Mouse (Mus musculus): ENCODE measurements around the gene Def8. TPM values are rescaled to one million over a fixed set of nuclear protein-coding genes. Genes with fewer than 3 reads are reported as not detected.

The Def8 gene
- polyA plus RNA-seq, 1 experiment from 2014 or later, result 11.7 TPM

GRCm38 (mm10) chr8:123497699-123498098 is 74.4 kb downstream of the Def8 start:
- H3K36me3 ChIP-seq (replicated peaks), result peaks cover 91% of the 10 kb centered on the region
- WGBS (ENCODE audit: insufficient replicate concordance), result 78% methylated on average over 4 of the region's 4 CpGs

DNA sequence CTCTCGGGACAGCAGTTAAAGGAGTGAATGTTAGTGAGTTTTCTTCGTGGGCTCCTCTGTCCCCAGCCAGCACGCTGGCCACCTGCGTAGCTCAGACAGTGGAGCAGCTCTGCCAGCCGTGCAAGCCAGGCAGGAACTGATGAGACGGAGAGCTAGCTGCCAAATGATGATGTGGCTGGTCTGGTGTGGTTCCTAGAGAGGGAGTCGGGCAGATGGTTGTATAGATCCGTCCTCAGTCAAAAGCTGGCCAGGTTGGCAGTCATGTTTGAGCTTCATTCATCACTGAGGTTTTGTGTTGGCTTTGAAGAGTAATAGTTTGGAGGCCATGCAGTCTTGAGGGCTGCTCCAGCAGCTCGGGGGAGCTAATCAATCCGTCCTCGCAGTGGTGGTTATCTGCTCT is 75.6 kb downstream of the Def8 start:
- Histone ChIP-seq H3K4me2 (no peak overlapping the region), H3K4me3 (replicated peaks) (no peak overlapping the region), H3K9ac (no peak overlapping the region), H3K27ac (replicated peaks) (no peak overlapping the region), H3K27me3 (no peaks in the 10 kb centered on the region), H3K9me3 (replicated peaks) (no peaks in the 10 kb centered on the region), H3K36me3 (replicated peaks) (peaks cover 91% of the 10 kb centered on the region), H3K4me1 (replicated peaks) (no peaks in the 10 kb centered on the region; the same call in 1 of the 2 replicates)
- 64% methylated on average over 11 of the region's 11 CpGs for WGBS (ENCODE audit: insufficient replicate concordance)
- no peak for ATAC-seq (ENCODE audit: insufficient read depth)

More at GRCm38 (mm10) chr8:123497699-123498098, 74.4 kb downstream of the Def8 start:
- no peaks in the 10 kb centered on the region for H3K9me3 ChIP-seq (replicated peaks)
- H3K4me3 ChIP-seq (replicated peaks), result no peak overlapping the region
- H3K9ac ChIP-seq, result no peak overlapping the region
- H3K27me3 ChIP-seq, result no peaks in the 10 kb centered on the region
- ATAC-seq (ENCODE audit: insufficient read depth), result no peak
- H3K27ac ChIP-seq (replicated peaks), result no peak overlapping the region
- H3K4me1 ChIP-seq (replicated peaks), result no peaks in the 10 kb centered on the region; the same call in 1 of the 2 replicates
- H3K4me2 ChIP-seq, result no peak overlapping the region

DNA sequence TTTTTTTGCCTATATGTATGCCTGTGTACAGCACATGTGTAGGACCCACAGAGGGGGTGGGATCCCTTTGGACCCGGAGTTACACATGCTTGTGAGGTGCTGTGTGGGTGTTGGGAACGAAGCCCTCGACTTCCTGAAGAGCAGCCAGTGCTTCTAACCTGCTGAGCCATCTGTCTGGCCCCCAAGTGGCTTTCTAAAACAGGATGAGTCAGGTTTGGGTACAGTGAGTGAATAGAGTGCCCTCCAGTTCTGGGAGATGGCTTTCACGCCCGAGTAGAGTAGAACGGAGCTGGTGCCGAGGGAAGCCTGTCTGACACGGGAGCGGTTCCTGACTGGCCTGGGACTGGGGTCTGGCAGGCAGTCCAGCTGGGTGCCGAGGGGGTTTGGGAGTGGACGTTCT is 76.2 kb downstream of the Def8 start:
- WGBS (ENCODE audit: insufficient replicate concordance), result 87% methylated on average over 11 of the region's 11 CpGs
- Histone ChIP-seq H3K27me3 (no peaks in the 10 kb centered on the region), H3K9me3 (replicated peaks) (no peaks in the 10 kb centered on the region), H3K4me2 (no peak overlapping the region), H3K4me1 (replicated peaks) (no peaks in the 10 kb centered on the region; the same call in 1 of the 2 replicates), H3K4me3 (replicated peaks) (no peak overlapping the region), H3K36me3 (replicated peaks) (peaks cover 91% of the 10 kb centered on the region), H3K27ac (replicated peaks) (no peak overlapping the region), H3K9ac (no peak overlapping the region)
- no peak for ATAC-seq (ENCODE audit: insufficient read depth)

GRCm38 (mm10) chr8:123502192-123502591 is 78.9 kb downstream of the Def8 start:
- Histone ChIP-seq H3K4me3 (replicated peaks) (no peak overlapping the region), H3K9ac (no peak overlapping the region), H3K36me3 (replicated peaks) (peaks cover 77% of the 10 kb centered on the region), H3K4me2 (no peak overlapping the region), H3K27me3 (no peaks in the 10 kb centered on the region), H3K9me3 (replicated peaks) (no peaks in the 10 kb centered on the region), H3K4me1 (replicated peaks) (no peaks in the 10 kb centered on the region; the same call in 1 of the 2 replicates), H3K27ac (replicated peaks) (no peak overlapping the region)
- 80% methylated on average over 5 of the region's 5 CpGs for WGBS (ENCODE audit: insufficient replicate concordance)
- ATAC-seq (ENCODE audit: insufficient read depth), result no peak

- 85% methylated on average over 6 of the region's 6 CpGs for WGBS (ENCODE audit: insufficient replicate concordance)
- H3K4me2 ChIP-seq, result no peak overlapping the region
- H3K9ac ChIP-seq, result no peak overlapping the region
- no peak overlapping the region for H3K27ac ChIP-seq (replicated peaks)
- no peaks in the 10 kb centered on the region; the same call in 1 of the 2 replicates for H3K4me1 ChIP-seq (replicated peaks)
- H3K36me3 ChIP-seq (replicated peaks), result peaks cover 73% of the 10 kb centered on the region
- H3K4me3 ChIP-seq (replicated peaks), result no peak overlapping the region
- no peaks in the 10 kb centered on the region for H3K9me3 ChIP-seq (replicated peaks)
- H3K27me3 ChIP-seq, result no peaks in the 10 kb centered on the region
- no peak for ATAC-seq (ENCODE audit: insufficient read depth)
These were observed 80.6 kb downstream of the Def8 start for GRCm38 (mm10) chr8:123503801-123504467.

GRCm38 (mm10) chr8:123504591-123505195 is 81.4 kb downstream of the Def8 start:
- Histone ChIP-seq H3K4me1 (replicated peaks) (no peaks in the 10 kb centered on the region), H3K27me3 (no peaks in the 10 kb centered on the region), H3K4me2 (no peak overlapping the region), H3K9ac (no peak overlapping the region), H3K27ac (replicated peaks) (no peak overlapping the region), H3K36me3 (replicated peaks) (peaks cover 65% of the 10 kb centered on the region), H3K9me3 (replicated peaks) (no peaks in the 10 kb centered on the region), H3K4me3 (replicated peaks) (no peak overlapping the region)
- no peak for ATAC-seq (ENCODE audit: insufficient read depth)
- WGBS (ENCODE audit: insufficient replicate concordance), result 78% methylated on average over 9 of the region's 9 CpGs

DNA sequence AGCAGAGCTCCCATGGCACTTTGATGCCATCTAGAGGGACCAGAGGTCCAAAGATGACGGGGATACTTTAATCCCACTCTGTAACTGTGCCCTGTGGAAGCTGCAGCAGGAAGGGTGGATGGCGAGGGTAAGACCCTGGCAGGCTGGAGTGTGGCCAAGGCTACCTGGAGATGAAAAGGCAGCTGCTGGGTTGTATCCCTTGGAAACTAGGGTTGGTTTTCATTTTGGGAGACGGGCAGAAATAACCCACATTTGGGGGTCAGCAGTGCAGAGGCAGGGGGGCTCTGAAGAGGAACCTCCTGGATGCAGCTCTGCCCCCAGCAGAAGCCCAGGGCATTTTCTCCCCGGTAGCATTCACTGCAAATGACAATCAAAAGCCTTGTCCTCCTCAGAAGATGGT is 81.9 kb downstream of the Def8 start:
- Histone ChIP-seq H3K4me2 (no peak overlapping the region), H3K4me1 (replicated peaks) (no peaks in the 10 kb centered on the region), H3K4me3 (replicated peaks) (no peak overlapping the region), H3K27me3 (no peaks in the 10 kb centered on the region), H3K27ac (replicated peaks) (no peak overlapping the region), H3K36me3 (replicated peaks) (peaks cover 59% of the 10 kb centered on the region), H3K9me3 (replicated peaks) (no peaks in the 10 kb centered on the region), H3K9ac (no peak overlapping the region)
- whole genome bisulfite sequencing (ENCODE audit: insufficient replicate concordance), result 76% methylated on average over 4 of the region's 4 CpGs
- no peak for ATAC-seq (ENCODE audit: insufficient read depth)

- no peaks in the 10 kb centered on the region for H3K9me3 ChIP-seq (replicated peaks)
- no peak overlapping the region for H3K27ac ChIP-seq (replicated peaks)
- no peak overlapping the region for H3K4me3 ChIP-seq (replicated peaks)
- no peak overlapping the region for H3K9ac ChIP-seq
- H3K27me3 ChIP-seq, result 0 out of 2 replicates have a peak, but pooled peaks cover 1% of the 10 kb centered on the region
- 76% methylated on average over 9 of the region's 9 CpGs for WGBS (ENCODE audit: insufficient replicate concordance)
- peaks cover 55% of the 10 kb centered on the region for H3K36me3 ChIP-seq (replicated peaks)
- no peaks in the 10 kb centered on the region for H3K4me1 ChIP-seq (replicated peaks)
- H3K4me2 ChIP-seq, result no peak overlapping the region
- ATAC-seq (ENCODE audit: insufficient read depth), result no peak
These were observed 82.4 kb downstream of the Def8 start for GRCm38 (mm10) chr8:123505695-123506094.

DNA sequence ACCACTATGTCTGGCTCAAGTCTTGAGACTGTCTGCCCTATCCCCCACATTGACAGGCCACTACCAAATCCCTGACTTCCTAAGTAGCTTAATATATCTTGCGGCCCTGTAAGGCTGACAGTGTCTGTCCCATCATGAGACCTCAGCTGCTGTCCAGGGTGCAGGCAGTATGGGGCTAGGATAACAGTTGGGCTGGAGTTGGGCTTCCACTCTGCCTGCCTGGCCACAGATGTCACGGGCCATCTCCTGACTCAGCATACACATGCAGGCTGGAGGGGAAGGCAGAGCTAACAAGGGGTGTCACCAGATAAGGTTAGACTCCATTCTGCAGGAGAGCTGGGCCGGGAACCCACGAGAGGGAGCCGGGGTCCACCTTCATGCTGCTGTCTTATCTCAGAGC is 83.8 kb downstream of the Def8 start:
- Histone ChIP-seq H3K27ac (replicated peaks) (no peak overlapping the region), H3K4me1 (replicated peaks) (no peaks in the 10 kb centered on the region), H3K27me3 (peaks cover 15% of the 10 kb centered on the region; the same call in 1 of the 2 replicates), H3K36me3 (replicated peaks) (peaks cover 41% of the 10 kb centered on the region), H3K4me2 (no peak overlapping the region), H3K4me3 (replicated peaks) (no peak overlapping the region), H3K9me3 (replicated peaks) (no peaks in the 10 kb centered on the region), H3K9ac (no peak overlapping the region)
- 44% methylated on average over 5 of the region's 5 CpGs for WGBS (ENCODE audit: insufficient replicate concordance)
- no peak for ATAC-seq (ENCODE audit: insufficient read depth)

DNA sequence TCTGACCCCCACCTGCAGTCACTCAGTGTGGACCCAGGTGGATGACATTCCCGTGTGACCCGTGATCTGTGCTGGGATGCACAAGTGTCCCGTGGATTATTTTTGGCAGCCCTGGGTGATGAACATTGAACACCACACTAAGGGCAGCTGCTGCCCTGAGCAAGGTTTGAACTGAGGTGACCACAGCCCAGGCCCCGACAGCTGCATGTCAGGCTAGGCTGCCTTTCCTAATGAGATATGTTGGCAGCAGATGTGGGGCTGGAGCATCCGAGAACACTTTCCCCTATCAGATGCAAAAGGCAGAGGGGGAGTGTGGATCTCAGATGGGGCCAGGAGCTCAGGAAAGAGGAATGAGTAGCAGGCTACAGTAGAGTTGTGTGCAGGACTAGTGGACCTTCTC is 87.5 kb downstream of the Def8 start:
- no peak overlapping the region for H3K4me3 ChIP-seq (replicated peaks)
- ATAC-seq (ENCODE audit: insufficient read depth), result no peak
- H3K27ac ChIP-seq (replicated peaks), result no peak overlapping the region
- peaks cover 14% of the 10 kb centered on the region for H3K4me1 ChIP-seq (replicated peaks)
- H3K9me3 ChIP-seq (replicated peaks), result no peaks in the 10 kb centered on the region
- H3K36me3 ChIP-seq (replicated peaks), result peaks cover 8% of the 10 kb centered on the region; the same call in 1 of the 2 replicates
- no peak overlapping the region for H3K4me2 ChIP-seq
- 62% methylated on average over 5 of the region's 5 CpGs for WGBS (ENCODE audit: insufficient replicate concordance)
- peaks cover 52% of the 10 kb centered on the region for H3K27me3 ChIP-seq
- no peak overlapping the region for H3K9ac ChIP-seq
